8 mouse cellular contexts compared by ENCODE assay signal in genomic region chr6:114041911-114042284, GRCm38 (mm10). TPM values are rescaled to one million over a fixed set of nuclear protein-coding genes. Genes with fewer than 3 reads are reported as not detected.
A peak's percentile ranks its signal among the peaks of the same experiment; 100 is the strongest.
DNase-seq lines count a peak whose midpoint lies in the region; ATAC-seq and TF ChIP-seq lines count a peak whose summit lies in the region.

No protein-coding gene starts in this region.

- peaks cover 32% of the 10 kb centered on the region for H3K27me3 ChIP-seq in kidney, postnatal 0 days (ENCODE audit: insufficient read depth, low read length)
- no peaks in the 10 kb centered on the region for H3K27me3 ChIP-seq in cerebellum, adult 2 months (ENCODE audit: control insufficient read depth, insufficient read depth, low read length)
- peaks cover 20% of the 10 kb centered on the region for H3K27me3 ChIP-seq in forebrain, embryonic 14.5 days (replicated peaks; ENCODE audit: control insufficient read depth, insufficient read depth, low read length)
- peaks cover 45% of the 10 kb centered on the region for H3K27me3 ChIP-seq in midbrain, embryonic 13.5 days

- no peaks in the 10 kb centered on the region for H3K4me1 ChIP-seq in kidney, postnatal 0 days (replicated peaks; ENCODE audit: insufficient read depth, low read length)
- H3K4me1 ChIP-seq in cerebellum, adult 2 months (ENCODE audit: control insufficient read depth, insufficient read depth, low read length): peaks cover 25% of the 10 kb centered on the region
- no peaks in the 10 kb centered on the region for H3K4me1 ChIP-seq in forebrain, embryonic 14.5 days (ENCODE audit: control insufficient read depth, insufficient read depth, low read length)
- H3K4me1 ChIP-seq in midbrain, embryonic 13.5 days (replicated peaks): peaks cover 7% of the 10 kb centered on the region

- H3K9ac ChIP-seq in kidney, postnatal 0 days (ENCODE audit: low read depth, low read length): no peak overlapping the region
- H3K9ac ChIP-seq in forebrain, embryonic 14.5 days (ENCODE audit: low read length): peak overlapping the region; percentile 77
- H3K9ac ChIP-seq in midbrain, embryonic 13.5 days (replicated peaks): peak overlapping the region; percentile 77

- DNase-seq in kidney, postnatal 0 days (ENCODE audit: low spot score): no peak
- no peak for DNase-seq in kidney, adult 8-10 months
- DNase-seq in cerebellum, adult 2 months: peak; percentile 59 to 68
- DNase-seq in forebrain, embryonic 14.5 days (ENCODE audit: low spot score): peak; percentile 9
- no peak for DNase-seq in gastrocnemius, postnatal 4 days (ENCODE audit: low spot score in 2 of 2)
- no peak for DNase-seq in heart, adult 8-10 months (ENCODE audit: low spot score)

- TF ChIP-seq POLR2A in cerebellum, adult 2 months (IDR thresholded peaks at IDR 0.05; ENCODE audit: borderline replicate concordance, insufficient read depth, low read length): no peak

- no peaks in the 10 kb centered on the region for H3K9me3 ChIP-seq in kidney, postnatal 0 days (replicated peaks; ENCODE audit: low read length)
- no peaks in the 10 kb centered on the region for H3K9me3 ChIP-seq in forebrain, embryonic 14.5 days (replicated peaks; ENCODE audit: control insufficient read depth, low read length)
- H3K9me3 ChIP-seq in midbrain, embryonic 13.5 days: no peaks in the 10 kb centered on the region

- no peak overlapping the region for H3K27ac ChIP-seq in kidney, postnatal 0 days
- H3K27ac ChIP-seq in cerebellum, adult 2 months (ENCODE audit: insufficient read depth, low read length): peak overlapping the region; percentile 96
- no peak overlapping the region for H3K27ac ChIP-seq in forebrain, embryonic 14.5 days (ENCODE audit: low read depth, low read length)
- H3K27ac ChIP-seq in midbrain, embryonic 13.5 days: no peak overlapping the region

- peak overlapping the region; percentile 75 for H3K4me2 ChIP-seq in kidney, postnatal 0 days (ENCODE audit: low read length)
- H3K4me2 ChIP-seq in forebrain, embryonic 14.5 days (ENCODE audit: low read length): peak overlapping the region; percentile 99
- peak overlapping the region; percentile 89 for H3K4me2 ChIP-seq in midbrain, embryonic 13.5 days (replicated peaks)

- H3K36me3 ChIP-seq in kidney, postnatal 0 days (ENCODE audit: insufficient read depth, low read length): no peaks in the 10 kb centered on the region
- no peaks in the 10 kb centered on the region for H3K36me3 ChIP-seq in forebrain, embryonic 14.5 days (ENCODE audit: control insufficient read depth, insufficient read depth, low read length)
- no peaks in the 10 kb centered on the region for H3K36me3 ChIP-seq in midbrain, embryonic 13.5 days

- ATAC-seq in kidney, postnatal 0 days (replicated peaks; ENCODE audit: low FRiP score, low read depth): no peak
- ATAC-seq in forebrain, embryonic 14.5 days: peak; percentile 61; the same call in 1 of the 2 replicates
- peak; percentile 19 for ATAC-seq in midbrain, embryonic 13.5 days
- no peak for ATAC-seq in frontal cortex, adult (ENCODE audit: low TSS enrichment)

- under 1% methylated on average over 17 of the region's 52 CpGs for WGBS in kidney, postnatal 0 days
- 1% methylated on average over 21 of the region's 52 CpGs for WGBS in cerebellum, adult 2 months
- WGBS in forebrain, embryonic 14.5 days: 1% methylated on average over 6 of the region's 52 CpGs
- WGBS in midbrain, embryonic 13.5 days: 2% methylated on average over 5 of the region's 52 CpGs

- no peak for TF ChIP-seq CTCF in kidney, postnatal 0 days (IDR thresholded peaks at IDR 0.05; ENCODE audit: low read depth)
- TF ChIP-seq CTCF in cerebellum, adult 2 months (IDR thresholded peaks at IDR 0.05; ENCODE audit: borderline replicate concordance, insufficient read depth, low read depth, low read length): no peak

- peak overlapping the region; percentile 40 for H3K4me3 ChIP-seq in kidney, postnatal 0 days (replicated peaks; ENCODE audit: low read depth, low read length)
- H3K4me3 ChIP-seq in cerebellum, adult 2 months (replicated peaks; ENCODE audit: insufficient read depth, low read depth, low read length): peak overlapping the region; percentile 86
- peak overlapping the region; percentile 60 for H3K4me3 ChIP-seq in forebrain, embryonic 14.5 days (ENCODE audit: low read depth, low read length)
- peak overlapping the region; percentile 59 for H3K4me3 ChIP-seq in midbrain, embryonic 13.5 days (replicated peaks)

RNA-seq across cellular contexts. Expression of gene Atp2b2, which starts 0.5 kb away (rescaled TPM):
- polyA plus RNA-seq in kidney, postnatal 0 days (2015; fragmentation: Nextera tagmentation; extraction: Ambion mirVana): 0.12 and 0.13 TPM in 2 replicates
- 217 and 230 TPM in 2 replicates for polyA plus RNA-seq in cerebellum, adult 2 months (2012; rRNA removed)
- 13.4 and 20.5 TPM in 2 replicates for polyA plus RNA-seq in forebrain, embryonic 14.5 days (2014; fragmentation: Nextera tagmentation; extraction: Ambion mirVana)
- 13.4 and 13.5 TPM in 2 replicates for polyA plus RNA-seq in midbrain, embryonic 13.5 days (2015; fragmentation: Nextera tagmentation; extraction: Ambion mirVana)
- total RNA-seq in gastrocnemius, postnatal 4 days (2021): under 1 TPM; 0.49 to 0.54 TPM
- 1 to 10 TPM; 1.0 to 3.0 (median 1.6) TPM for total RNA-seq in heart, adult 8-10 months (2022)

Comparison
In these comparisons a context has a peak if more than half of its experiments do, and no peak if none do; other contexts are left out.
1. ATAC-seq: peak in forebrain, embryonic 14.5 days (single experiment) and midbrain, embryonic 13.5 days (single experiment); none in kidney, postnatal 0 days (single experiment) and frontal cortex, adult (single experiment).
2. DNase-seq: peak in cerebellum, adult 2 months (2 of 2) and forebrain, embryonic 14.5 days (single experiment); none in kidney, postnatal 0 days (single experiment), kidney, adult 8-10 months (0 of 2), gastrocnemius, postnatal 4 days (0 of 2) and heart, adult 8-10 months (single experiment).
3. RNA of gene Atp2b2, which starts 0.5 kb away (polyA plus RNA-seq): 217 to 230 TPM in cerebellum, adult 2 months; 13.4 to 13.5 TPM in midbrain, embryonic 13.5 days, 13.4 to 20.5 TPM in forebrain, embryonic 14.5 days and 0.12 to 0.13 TPM in kidney, postnatal 0 days; every median in the first group is over 10 times any median in the second.
4. Peak in every context shown above with its lines, with median percentiles within 50 percentile points of each other: H3K4me2 ChIP-seq and H3K4me3 ChIP-seq.